Mouse (Mus musculus) hindbrain, embryonic 12.5 days (tissue): ENCODE measurements at regions not wholly inside any gene's neighbourhood (a gene's known extent, or its start where the extent isn't known, plus 50 kb on each side); places are given as distances from the start of the nearest gene placed in this dataset.

Experiments
- ATAC-seq: fragments of 200-750 bp; cut with Nextera tagmentation; 2 replicates; pipeline ENCODE4 v1.8.0; 2017; ENCODE audit warnings: moderate TSS enrichment; ENCODE audit not compliant: low FRiP score
- H3K27ac ChIP-seq: fragments of 300-500 bp; sonication (generic); 2 replicates; pipeline ENCODE4 v1.5.1; 2016; ENCODE audit warnings: mild to moderate bottlenecking
- H3K27me3 ChIP-seq: fragments of 300-500 bp; sonication (generic); 2 replicates; pipeline ENCODE4 v1.6.1; 2016; ENCODE audit warnings: mild to moderate bottlenecking
- H3K36me3 ChIP-seq: fragments of 300-500 bp; sonication (generic); 2 replicates; pipeline ENCODE4 v1.6.1; 2016; ENCODE audit warnings: mild to moderate bottlenecking
- H3K4me1 ChIP-seq: fragments of 300-500 bp; sonication (generic); 2 replicates; pipeline ENCODE4 v1.6.1; 2016
- H3K4me2 ChIP-seq: fragments of 300-500 bp; sonication (generic); replicated peaks from 2 replicates; pipeline ENCODE4 v1.6.1; 2016; ENCODE audit warnings: mild to moderate bottlenecking
- H3K4me3 ChIP-seq: fragments of 300-500 bp; sonication (generic); 2 replicates; pipeline ENCODE4 v1.5.1; 2016; ENCODE audit warnings: mild to moderate bottlenecking
- H3K9ac ChIP-seq: fragments of 300-500 bp; sonication (generic); 2 replicates; pipeline ENCODE4 v1.6.1; 2016; ENCODE audit warnings: mild to moderate bottlenecking, moderate library complexity
- H3K9me3 ChIP-seq: fragments of 300-500 bp; sonication (generic); replicated peaks from 2 replicates; pipeline ENCODE4 v1.6.1; 2016; ENCODE audit warnings: mild to moderate bottlenecking
- WGBS: fragments of 180-500 bp; shearing (Covaris S2); methylation state at CpG from one replicate; pipeline ENCODE4 v1.1.7; 2016; 5-methylcytosine and 5-hydroxymethylcytosine counted together

- Histone ChIP-seq H3K27me3 (no peaks in the 10 kb centered on the region), H3K9ac (no peak overlapping the region), H3K4me3 (no peak overlapping the region), H3K4me1 (no peaks in the 10 kb centered on the region), H3K27ac (no peak overlapping the region), H3K4me2 (no peak overlapping the region), H3K9me3 (no peaks in the 10 kb centered on the region), H3K36me3 (no peaks in the 10 kb centered on the region)
- ATAC-seq, result no peak
- 84% methylated on average over 5 of the region's 5 CpGs for WGBS
Observed at GRCm38 (mm10) chr2:72541246-72541645, 65.3 kb downstream of the Cdca7 start.

GRCm38 (mm10) chr2:72545453-72545852 lies 69.5 kb downstream of the Cdca7 start:
- ATAC-seq, result no peak
- Histone ChIP-seq H3K4me3 (no peak overlapping the region), H3K9me3 (no peaks in the 10 kb centered on the region), H3K36me3 (no peaks in the 10 kb centered on the region), H3K27me3 (peaks cover 3% of the 10 kb centered on the region; the same call in 1 of the 2 replicates), H3K4me1 (no peaks in the 10 kb centered on the region), H3K4me2 (no peak overlapping the region), H3K9ac (no peak overlapping the region), H3K27ac (no peak overlapping the region)
- 97% methylated on average over 1 of the region's 1 CpGs for WGBS

GRCm38 (mm10) chr2:72546476-72546875 lies 70.5 kb downstream of the Cdca7 start:
- Histone ChIP-seq H3K27ac (no peak overlapping the region), H3K9ac (no peak overlapping the region), H3K36me3 (no peaks in the 10 kb centered on the region), H3K27me3 (peaks cover 3% of the 10 kb centered on the region; the same call in 1 of the 2 replicates), H3K4me1 (no peaks in the 10 kb centered on the region), H3K9me3 (no peaks in the 10 kb centered on the region), H3K4me2 (no peak overlapping the region), H3K4me3 (no peak overlapping the region)
- WGBS, result 88% methylated on average over 5 of the region's 5 CpGs
- no peak for ATAC-seq

- Histone ChIP-seq H3K4me2 (no peak overlapping the region), H3K4me3 (no peak overlapping the region), H3K9me3 (no peaks in the 10 kb centered on the region), H3K9ac (no peak overlapping the region), H3K36me3 (no peaks in the 10 kb centered on the region), H3K27me3 (peaks cover 3% of the 10 kb centered on the region; the same call in 1 of the 2 replicates), H3K4me1 (no peaks in the 10 kb centered on the region), H3K27ac (no peak overlapping the region)
- ATAC-seq, result no peak
- 72% methylated on average over 4 of the region's 4 CpGs for WGBS
Observed at GRCm38 (mm10) chr2:72546963-72547362, 71.0 kb downstream of the Cdca7 start.

- no peak overlapping the region for H3K4me2 ChIP-seq
- ATAC-seq, result no peak
- H3K9me3 ChIP-seq, result no peaks in the 10 kb centered on the region
- peaks cover 3% of the 10 kb centered on the region; the same call in 1 of the 2 replicates for H3K27me3 ChIP-seq
- peaks cover 3% of the 10 kb centered on the region; the same call in 1 of the 2 replicates for H3K4me1 ChIP-seq
- WGBS, result 84% methylated on average over 4 of the region's 4 CpGs
- H3K9ac ChIP-seq, result no peak overlapping the region
- H3K36me3 ChIP-seq, result no peaks in the 10 kb centered on the region
- H3K27ac ChIP-seq, result no peak overlapping the region
- H3K4me3 ChIP-seq, result no peak overlapping the region
Observed at GRCm38 (mm10) chr2:72551268-72551667, 75.3 kb downstream of the Cdca7 start.

- Histone ChIP-seq H3K4me2 (no peak overlapping the region), H3K9ac (no peak overlapping the region), H3K9me3 (no peaks in the 10 kb centered on the region), H3K4me3 (no peak overlapping the region), H3K27me3 (no peaks in the 10 kb centered on the region), H3K36me3 (no peaks in the 10 kb centered on the region), H3K27ac (no peak overlapping the region), H3K4me1 (peaks cover 11% of the 10 kb centered on the region; the same call in 1 of the 2 replicates)
- 88% methylated on average over 5 of the region's 5 CpGs for WGBS
- no peak for ATAC-seq
Observed at GRCm38 (mm10) chr2:72554603-72555002, 78.6 kb downstream of the Cdca7 start.

DNA sequence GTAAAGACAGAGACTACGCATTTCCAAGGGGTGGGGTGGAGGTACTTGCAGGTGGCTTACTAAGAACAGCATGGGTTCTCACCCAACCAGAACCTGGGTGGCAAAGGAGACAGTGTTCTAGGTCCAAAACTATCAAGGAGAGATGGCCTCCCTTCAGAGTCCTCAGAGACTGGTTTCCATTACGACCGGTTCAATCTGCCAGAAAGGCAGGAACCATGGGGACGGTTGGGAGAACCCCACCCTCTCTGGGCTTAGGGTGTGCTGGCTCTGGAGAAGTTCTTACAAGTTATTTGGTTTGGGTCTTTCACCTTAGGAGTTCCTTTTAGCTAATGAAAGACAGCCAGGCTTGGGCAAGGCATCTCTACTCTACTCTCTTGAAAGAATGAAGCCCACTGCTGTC lies 79.2 kb downstream of the Cdca7 start:
- no peak overlapping the region for H3K9ac ChIP-seq
- H3K36me3 ChIP-seq, result no peaks in the 10 kb centered on the region
- ATAC-seq, result no peak
- WGBS, result 91% methylated on average over 4 of the region's 4 CpGs
- H3K4me1 ChIP-seq, result peaks cover 11% of the 10 kb centered on the region; the same call in 1 of the 2 replicates
- no peaks in the 10 kb centered on the region for H3K9me3 ChIP-seq
- no peak overlapping the region for H3K4me2 ChIP-seq
- H3K4me3 ChIP-seq, result no peak overlapping the region
- no peak overlapping the region for H3K27ac ChIP-seq
- H3K27me3 ChIP-seq, result no peaks in the 10 kb centered on the region

- Histone ChIP-seq H3K36me3 (no peaks in the 10 kb centered on the region), H3K9me3 (no peaks in the 10 kb centered on the region), H3K9ac (no peak overlapping the region), H3K4me3 (no peak overlapping the region), H3K4me2 (no peak overlapping the region), H3K27ac (no peak overlapping the region), H3K27me3 (no peaks in the 10 kb centered on the region), H3K4me1 (peaks cover 11% of the 10 kb centered on the region; the same call in 1 of the 2 replicates)
- no peak for ATAC-seq
- 73% methylated on average over 6 of the region's 6 CpGs for WGBS
Observed at GRCm38 (mm10) chr2:72555556-72555955, 79.6 kb downstream of the Cdca7 start.

GRCm38 (mm10) chr2:72556064-72556821 lies 80.3 kb downstream of the Cdca7 start:
- ATAC-seq, result no peak
- WGBS, result 49% methylated on average over 8 of the region's 8 CpGs
- Histone ChIP-seq H3K27me3 (no peaks in the 10 kb centered on the region), H3K9me3 (no peaks in the 10 kb centered on the region), H3K36me3 (no peaks in the 10 kb centered on the region), H3K9ac (no peak overlapping the region), H3K4me3 (no peak overlapping the region), H3K4me1 (peaks cover 13% of the 10 kb centered on the region), H3K27ac (no peak overlapping the region), H3K4me2 (no peak overlapping the region)

DNA sequence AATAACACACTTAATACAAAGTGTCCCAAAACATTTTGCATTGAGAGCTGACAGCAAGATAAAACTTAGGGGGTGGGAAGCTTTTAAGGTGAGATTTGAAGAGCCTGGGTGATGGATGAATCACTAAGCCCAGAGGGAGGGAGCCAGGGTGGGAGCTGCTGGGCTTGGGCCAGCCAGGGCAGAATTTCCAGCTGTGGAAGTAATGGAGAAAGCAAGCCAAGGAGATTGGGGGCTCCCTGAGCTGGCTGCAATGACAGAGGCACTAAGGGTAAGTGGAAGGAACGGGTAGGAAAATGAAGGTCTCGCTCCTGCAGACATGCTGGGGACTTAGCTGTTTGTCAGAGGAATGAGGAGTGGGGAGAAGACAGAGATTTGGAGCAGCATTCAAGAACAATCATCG lies 81.2 kb downstream of the Cdca7 start:
- Histone ChIP-seq H3K4me3 (no peak overlapping the region), H3K36me3 (no peaks in the 10 kb centered on the region), H3K27ac (no peak overlapping the region), H3K9ac (no peak overlapping the region), H3K4me2 (no peak overlapping the region), H3K9me3 (no peaks in the 10 kb centered on the region), H3K27me3 (no peaks in the 10 kb centered on the region), H3K4me1 (peaks cover 13% of the 10 kb centered on the region)
- ATAC-seq, result no peak
- WGBS, result 46% methylated on average over 3 of the region's 3 CpGs

DNA sequence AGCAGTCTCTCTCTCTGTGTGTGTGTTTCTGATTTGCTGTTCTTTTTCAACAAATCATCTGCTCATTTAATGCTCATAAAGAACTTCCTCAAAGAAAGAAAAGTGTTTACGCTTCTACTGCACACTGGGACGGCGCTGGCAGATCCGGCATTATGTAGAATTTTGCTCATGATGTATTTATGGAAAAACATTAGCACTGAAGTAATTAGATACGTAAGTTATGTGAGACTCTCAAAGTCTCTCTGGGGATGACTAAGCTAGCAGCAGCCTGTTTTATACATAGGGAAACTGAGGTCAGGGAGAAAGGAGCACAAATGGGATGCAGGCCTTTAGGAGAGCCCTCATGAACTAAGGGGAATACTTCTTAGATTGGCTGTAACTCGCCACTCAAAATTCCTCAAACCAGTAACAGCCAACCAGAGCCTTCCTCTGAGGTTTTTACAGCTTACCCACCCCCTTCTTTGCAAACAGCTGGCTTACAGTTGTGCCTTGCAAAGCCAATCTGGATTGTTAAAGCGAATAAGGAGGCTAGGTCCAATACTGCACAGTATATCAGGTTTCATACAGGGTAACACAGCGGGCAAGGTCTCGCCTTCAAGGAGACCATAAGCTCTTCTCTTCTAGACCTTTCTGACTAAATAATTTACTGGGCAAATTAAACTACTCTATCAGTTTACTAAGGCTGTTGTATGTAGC lies 81.8 kb downstream of the Cdca7 start:
- no peak overlapping the region for H3K27ac ChIP-seq
- H3K36me3 ChIP-seq, result no peaks in the 10 kb centered on the region
- no peaks in the 10 kb centered on the region for H3K27me3 ChIP-seq
- no peak for ATAC-seq
- no peak overlapping the region for H3K4me3 ChIP-seq
- no peak overlapping the region for H3K9ac ChIP-seq
- WGBS, result 77% methylated on average over 9 of the region's 9 CpGs
- H3K4me1 ChIP-seq, result peaks cover 13% of the 10 kb centered on the region
- H3K9me3 ChIP-seq, result no peaks in the 10 kb centered on the region
- no peak overlapping the region for H3K4me2 ChIP-seq

DNA sequence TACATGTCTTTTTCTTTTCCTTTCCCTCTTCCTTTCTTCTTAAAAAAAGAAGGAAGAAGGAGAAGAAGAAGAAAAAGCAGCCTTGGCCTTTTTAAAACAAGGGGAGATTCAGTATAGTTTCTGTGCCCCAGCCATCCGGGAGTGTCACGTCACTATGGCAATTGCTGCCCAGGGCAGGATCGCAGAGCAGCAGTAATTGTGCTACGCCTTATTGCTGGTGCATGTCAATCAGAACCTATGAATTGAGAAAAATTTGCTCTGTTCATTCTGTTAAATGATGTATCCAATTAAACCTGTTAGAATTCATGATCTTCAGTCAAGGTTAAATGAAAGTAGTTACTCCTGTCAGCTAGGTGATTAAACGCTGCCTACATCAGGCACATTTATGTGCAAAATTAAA lies 85.4 kb downstream of the Cdca7 start:
- Histone ChIP-seq H3K27me3 (0 out of 2 replicates have a peak, but pooled peaks cover 6% of the 10 kb centered on the region), H3K4me3 (no peak overlapping the region), H3K4me1 (peaks cover 10% of the 10 kb centered on the region), H3K9me3 (no peaks in the 10 kb centered on the region), H3K36me3 (no peaks in the 10 kb centered on the region), H3K27ac (no peak overlapping the region), H3K9ac (no peak overlapping the region), H3K4me2 (no peak overlapping the region)
- 45% methylated on average over 5 of the region's 5 CpGs for WGBS
- no peak for ATAC-seq

GRCm38 (mm10) chr2:72578322-72578721 lies 102.4 kb downstream of the Cdca7 start:
- Histone ChIP-seq H3K27ac (no peak overlapping the region), H3K27me3 (no peaks in the 10 kb centered on the region), H3K36me3 (no peaks in the 10 kb centered on the region), H3K4me2 (no peak overlapping the region), H3K9me3 (no peaks in the 10 kb centered on the region), H3K9ac (no peak overlapping the region), H3K4me1 (no peaks in the 10 kb centered on the region), H3K4me3 (no peak overlapping the region)
- WGBS, result 86% methylated on average over 1 of the region's 1 CpGs
- no peak for ATAC-seq
